Mouse (Mus musculus) hindbrain, embryonic 16.5 days (tissue): ENCODE results near the gene Fgd3. TPM values are rescaled to one million over a fixed set of nuclear protein-coding genes. Genes with fewer than 3 reads are reported as not detected.

Source experiments
- ATAC-seq: fragments of 200-750 bp; cut with Nextera tagmentation; 2 replicates; pipeline ENCODE4 v1.8.0; 2017; ENCODE audit warnings: moderate TSS enrichment, moderate library complexity
- H3K27ac ChIP-seq: fragments of 300-500 bp; sonication (generic); 2 replicates; pipeline ENCODE4 v1.5.1; 2014; ENCODE audit warnings: low read depth, mild to moderate bottlenecking, control low read depth, low read length, moderate library complexity
- H3K27me3 ChIP-seq: fragments of 300-500 bp; sonication (generic); replicated peaks from 2 replicates; pipeline ENCODE4 v1.6.1; 2014; ENCODE audit warnings: low read length; ENCODE audit not compliant: control insufficient read depth, insufficient read depth
- H3K36me3 ChIP-seq: fragments of 300-500 bp; sonication (generic); 2 replicates; pipeline ENCODE4 v1.6.1; 2014; ENCODE audit warnings: mild to moderate bottlenecking, low read length, moderate library complexity, mixed read lengths; ENCODE audit not compliant: control insufficient read depth, insufficient read depth
- H3K4me1 ChIP-seq: fragments of 300-500 bp; sonication (generic); 2 replicates; pipeline ENCODE4 v1.6.1; 2014; ENCODE audit warnings: low read depth, low read length; ENCODE audit not compliant: control insufficient read depth, insufficient read depth
- H3K4me2 ChIP-seq: fragments of 300-500 bp; sonication (generic); 2 replicates; pipeline ENCODE4 v1.6.1; 2014; ENCODE audit warnings: mild to moderate bottlenecking, low read length, control low read depth, moderate library complexity
- H3K4me3 ChIP-seq: fragments of 300-500 bp; sonication (generic); 2 replicates; pipeline ENCODE4 v1.5.1; 2014; ENCODE audit warnings: mild to moderate bottlenecking, low read length, control low read depth, moderate library complexity
- H3K9ac ChIP-seq: fragments of 300-500 bp; sonication (generic); 2 replicates; pipeline ENCODE4 v1.6.1; 2014; ENCODE audit warnings: low read depth, mild to moderate bottlenecking, control low read depth, low read length, moderate library complexity
- H3K9me3 ChIP-seq: fragments of 300-500 bp; sonication (generic); 2 replicates; pipeline ENCODE4 v1.6.1; 2014; ENCODE audit warnings: mild to moderate bottlenecking, low read length, moderate library complexity; ENCODE audit not compliant: control insufficient read depth
- WGBS: fragments of 180-500 bp; shearing (Covaris S2); extraction: QIAGEN DNeasy Blood & Tissue Kit; methylation state at CpG from one replicate; pipeline ENCODE4 v1.1.7; 2014; 5-methylcytosine and 5-hydroxymethylcytosine counted together
- polyA plus RNA-seq: library from polyadenylated mRNA; unstranded; fragments of >200 nt; fragmentation: Nextera tagmentation; extraction: Ambion mirVana; gene quantifications from 2 replicates; pipeline ENCODE4 v1.2.1, GENCODE M21; 2015

Gene Fgd3
- polyA plus RNA-seq, 1 experiment from 2014 or later = 1.6 TPM

GRCm38 (mm10) chr13:49326246-49327206 lies 6.4 kb upstream of the Fgd3 start:
- no peak overlapping the region for H3K9ac ChIP-seq
- peak; percentile 79 for ATAC-seq

GRCm38 (mm10) chr13:49324871-49325270 lies 4.8 kb upstream of the Fgd3 start:
- no peaks in the 10 kb centered on the region for H3K9me3 ChIP-seq
- H3K4me3 ChIP-seq = no peak overlapping the region
- no peak overlapping the region for H3K27ac ChIP-seq
- H3K4me2 ChIP-seq = no peak overlapping the region
- no peaks in the 10 kb centered on the region for H3K36me3 ChIP-seq
- no peak for ATAC-seq
- WGBS = 87% methylated on average over 5 of the region's 5 CpGs
- peaks cover 6% of the 10 kb centered on the region for H3K4me1 ChIP-seq
- H3K27me3 ChIP-seq = no peaks in the 10 kb centered on the region
- H3K9ac ChIP-seq = no peak overlapping the region

More at GRCm38 (mm10) chr13:49326246-49327206, 6.4 kb upstream of the Fgd3 start:
- H3K27ac ChIP-seq = no peak overlapping the region
- WGBS = 58% methylated on average over 6 of the region's 6 CpGs
- no peak overlapping the region for H3K4me3 ChIP-seq
- no peaks in the 10 kb centered on the region for H3K36me3 ChIP-seq
- H3K27me3 ChIP-seq = no peaks in the 10 kb centered on the region
- H3K9me3 ChIP-seq = no peaks in the 10 kb centered on the region
- no peaks in the 10 kb centered on the region for H3K4me1 ChIP-seq
- no peak overlapping the region for H3K4me2 ChIP-seq

- H3K27ac ChIP-seq = no peak overlapping the region
- H3K4me2 ChIP-seq = no peak overlapping the region
- no peak overlapping the region for H3K9ac ChIP-seq
- no peaks in the 10 kb centered on the region for H3K27me3 ChIP-seq
- no peak overlapping the region for H3K4me3 ChIP-seq
- 91% methylated on average over 5 of the region's 5 CpGs for WGBS
- no peaks in the 10 kb centered on the region for H3K9me3 ChIP-seq
- H3K36me3 ChIP-seq = no peaks in the 10 kb centered on the region
- ATAC-seq = no peak
- peaks cover 6% of the 10 kb centered on the region for H3K4me1 ChIP-seq
These were observed 2.6 kb upstream of the Fgd3 start for GRCm38 (mm10) chr13:49322739-49323138.

GRCm38 (mm10) chr13:49322169-49322568 lies 2.1 kb upstream of the Fgd3 start:
- H3K36me3 ChIP-seq = no peaks in the 10 kb centered on the region
- no peak overlapping the region for H3K4me2 ChIP-seq
- H3K4me1 ChIP-seq = peaks cover 6% of the 10 kb centered on the region
- ATAC-seq = no peak
- H3K9ac ChIP-seq = no peak overlapping the region
- no peaks in the 10 kb centered on the region for H3K27me3 ChIP-seq
- no peak overlapping the region for H3K4me3 ChIP-seq
- no peak overlapping the region for H3K27ac ChIP-seq
- H3K9me3 ChIP-seq = no peaks in the 10 kb centered on the region
- WGBS = 78% methylated on average over 5 of the region's 5 CpGs

DNA sequence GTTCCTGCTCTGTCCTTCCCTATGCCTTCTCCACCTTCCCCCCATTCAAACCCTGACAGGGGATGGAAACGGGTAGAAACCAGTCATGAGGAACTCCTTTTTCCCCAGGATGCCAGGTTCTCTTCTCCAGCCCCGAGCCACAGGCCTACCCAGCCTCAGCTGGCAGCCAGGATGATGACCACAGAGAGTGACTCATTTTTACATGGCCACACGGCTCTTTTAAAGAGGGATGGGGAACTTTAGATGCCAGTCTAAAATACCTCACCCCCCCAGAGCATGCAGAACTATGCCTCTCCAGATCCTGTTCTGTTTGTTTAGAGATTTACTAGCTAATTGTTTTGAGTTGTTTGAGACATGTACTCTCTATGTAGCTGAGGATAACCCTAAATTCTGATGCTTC lies 1.3 kb upstream of the Fgd3 start:
- Histone ChIP-seq H3K27me3 (no peaks in the 10 kb centered on the region), H3K9ac (no peak overlapping the region), H3K9me3 (no peaks in the 10 kb centered on the region), H3K4me3 (no peak overlapping the region), H3K36me3 (no peaks in the 10 kb centered on the region), H3K4me2 (no peak overlapping the region), H3K4me1 (peaks cover 6% of the 10 kb centered on the region), H3K27ac (no peak overlapping the region)
- 63% methylated on average over 3 of the region's 3 CpGs for WGBS
- ATAC-seq = no peak

GRCm38 (mm10) chr13:49320514-49320913 lies 403 bp upstream of the Fgd3 start:
- H3K27me3 ChIP-seq = no peaks in the 10 kb centered on the region
- no peaks in the 10 kb centered on the region for H3K36me3 ChIP-seq
- H3K4me3 ChIP-seq = peak overlapping the region; percentile 39
- H3K9me3 ChIP-seq = no peaks in the 10 kb centered on the region
- 48% methylated on average over 1 of the region's 1 CpGs for WGBS
- H3K4me1 ChIP-seq = peaks cover 6% of the 10 kb centered on the region
- H3K4me2 ChIP-seq = peak overlapping the region; percentile 59
- no peak; the same call in 1 of the 2 replicates for ATAC-seq
- H3K9ac ChIP-seq = no peak overlapping the region
- no peak overlapping the region for H3K27ac ChIP-seq

DNA sequence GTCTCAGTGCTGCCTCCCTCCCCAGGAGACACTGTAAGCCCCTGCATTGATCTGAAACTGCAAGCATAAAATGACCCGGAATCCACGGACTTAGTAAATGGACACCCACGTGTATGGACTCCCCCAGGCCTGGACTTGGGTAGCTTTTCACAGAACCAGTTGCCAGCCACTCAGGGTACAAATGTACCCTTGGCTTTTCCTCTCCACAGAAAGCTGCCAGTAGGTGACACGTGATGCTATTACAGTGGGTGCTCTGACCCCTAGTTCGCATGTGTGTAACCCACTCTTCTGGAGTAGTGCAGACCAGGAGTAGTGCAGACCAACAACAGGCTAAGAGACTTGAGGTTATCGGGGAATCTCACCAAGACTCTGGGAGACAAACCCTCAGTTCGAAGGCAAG lies 2.2 kb downstream of the Fgd3 start:
- Histone ChIP-seq H3K9me3 (no peaks in the 10 kb centered on the region), H3K4me1 (peaks cover 6% of the 10 kb centered on the region), H3K4me3 (no peak overlapping the region), H3K27me3 (no peaks in the 10 kb centered on the region), H3K36me3 (no peaks in the 10 kb centered on the region), H3K4me2 (peak overlapping the region; percentile 59; the same call in 1 of the 2 replicates), H3K27ac (no peak overlapping the region), H3K9ac (no peak overlapping the region)
- 83% methylated on average over 7 of the region's 7 CpGs for WGBS
- no peak for ATAC-seq

GRCm38 (mm10) chr13:49317508-49317907 lies 2.6 kb downstream of the Fgd3 start:
- H3K9ac ChIP-seq = no peak overlapping the region
- H3K36me3 ChIP-seq = no peaks in the 10 kb centered on the region
- no peaks in the 10 kb centered on the region for H3K9me3 ChIP-seq
- H3K27me3 ChIP-seq = no peaks in the 10 kb centered on the region
- peak overlapping the region; percentile 11; the same call in 1 of the 2 replicates for H3K4me2 ChIP-seq
- no peak for ATAC-seq
- peaks cover 6% of the 10 kb centered on the region for H3K4me1 ChIP-seq
- H3K27ac ChIP-seq = no peak overlapping the region
- 65% methylated on average over 6 of the region's 6 CpGs for WGBS
- H3K4me3 ChIP-seq = no peak overlapping the region

DNA sequence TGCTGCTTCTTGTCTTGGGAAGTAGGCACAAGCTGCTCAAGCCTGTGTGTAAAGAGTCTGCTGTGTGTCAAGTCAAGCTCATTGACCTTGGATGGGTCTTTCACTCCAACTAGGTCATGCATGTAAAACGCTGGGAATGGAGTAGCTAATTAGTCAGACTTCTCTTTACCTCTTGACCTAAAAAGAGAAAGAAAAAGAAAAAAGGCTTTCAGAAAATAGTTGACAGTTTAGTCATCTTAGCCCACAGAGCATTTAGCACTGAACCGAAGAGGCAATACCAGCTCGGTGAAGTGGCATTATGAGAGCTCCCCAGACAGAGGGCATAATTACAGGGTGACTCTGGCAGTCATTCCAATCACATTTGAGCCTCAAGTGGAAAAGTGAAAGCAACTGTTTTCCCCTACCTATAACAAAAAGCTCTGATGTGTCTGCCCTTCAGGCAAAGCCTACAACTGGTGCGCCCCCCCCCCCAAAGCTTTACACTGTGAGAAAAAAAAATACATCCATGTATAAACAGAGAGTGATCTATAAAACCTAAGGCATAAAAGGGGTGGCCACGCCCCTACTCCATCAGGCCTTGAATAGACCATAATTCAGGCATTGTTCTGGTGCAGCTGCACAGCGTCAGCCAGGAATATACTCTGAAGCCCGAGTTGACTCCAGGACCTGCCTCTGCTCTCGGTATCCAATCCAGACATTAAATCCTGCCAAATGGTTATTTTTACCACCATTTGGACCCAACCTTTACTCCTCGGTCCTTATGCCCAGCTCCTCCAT lies 3.5 kb downstream of the Fgd3 start:
- WGBS = 27% methylated on average over 9 of the region's 9 CpGs
- ATAC-seq = no peak
- Histone ChIP-seq H3K4me3 (no peak overlapping the region), H3K4me1 (peaks cover 6% of the 10 kb centered on the region), H3K9ac (no peak overlapping the region), H3K27me3 (no peaks in the 10 kb centered on the region), H3K4me2 (peak overlapping the region; percentile 20; the same call in 1 of the 2 replicates), H3K27ac (no peak overlapping the region), H3K9me3 (no peaks in the 10 kb centered on the region), H3K36me3 (no peaks in the 10 kb centered on the region)
